Mouse (Mus musculus) retina, postnatal 7 days (tissue): Measurements from ENCODE around the gene Aldh8a1.

Experiments used
- DNase-seq: peaks from one replicate; pipeline ENCODE4 v3.0.0-alpha.2; 2012; ENCODE audit warnings: low read depth, low spot score

Gene Aldh8a1

DNA sequence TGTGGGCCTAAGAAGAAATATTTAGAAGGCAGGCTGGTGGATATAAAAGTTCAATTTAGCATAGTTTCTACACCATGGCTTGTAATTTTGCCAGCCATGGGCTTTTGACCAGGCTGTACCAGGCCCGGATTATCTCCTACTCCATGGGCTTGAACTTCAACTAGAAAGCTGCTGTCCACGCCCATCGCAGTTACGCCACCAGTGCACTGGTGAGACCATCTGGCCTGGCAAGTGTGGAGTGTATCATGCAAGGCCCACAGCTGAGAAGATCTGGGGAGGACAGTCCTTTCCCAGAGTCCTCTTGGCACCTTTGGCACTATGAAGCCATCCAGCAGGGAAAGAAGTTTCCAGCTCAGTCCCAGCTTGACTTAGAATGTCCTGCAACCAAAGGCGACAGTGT, 39.1 kb downstream of the Aldh8a1 start:
- no peak for DNase-seq

DNA sequence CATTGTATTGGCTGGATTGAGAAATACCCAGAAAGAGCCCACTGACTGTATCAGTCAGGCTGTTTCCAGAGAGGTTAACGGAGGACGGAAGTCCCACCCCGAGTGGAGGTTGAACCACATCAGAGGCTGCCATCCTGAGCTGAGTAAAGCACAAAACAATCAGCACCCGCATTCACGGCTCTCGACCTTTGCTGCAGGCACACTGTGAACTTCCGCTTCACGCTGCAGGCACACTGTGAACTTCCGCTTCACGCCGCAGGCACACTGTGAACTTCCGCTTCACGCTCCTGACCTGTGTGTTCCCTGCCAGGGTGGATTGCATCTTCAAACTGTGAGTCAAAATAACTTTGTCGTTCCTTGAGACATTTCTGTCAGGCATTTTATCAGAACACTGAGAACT, 42.1 kb downstream of the Aldh8a1 start:
- DNase-seq: no peak

DNA sequence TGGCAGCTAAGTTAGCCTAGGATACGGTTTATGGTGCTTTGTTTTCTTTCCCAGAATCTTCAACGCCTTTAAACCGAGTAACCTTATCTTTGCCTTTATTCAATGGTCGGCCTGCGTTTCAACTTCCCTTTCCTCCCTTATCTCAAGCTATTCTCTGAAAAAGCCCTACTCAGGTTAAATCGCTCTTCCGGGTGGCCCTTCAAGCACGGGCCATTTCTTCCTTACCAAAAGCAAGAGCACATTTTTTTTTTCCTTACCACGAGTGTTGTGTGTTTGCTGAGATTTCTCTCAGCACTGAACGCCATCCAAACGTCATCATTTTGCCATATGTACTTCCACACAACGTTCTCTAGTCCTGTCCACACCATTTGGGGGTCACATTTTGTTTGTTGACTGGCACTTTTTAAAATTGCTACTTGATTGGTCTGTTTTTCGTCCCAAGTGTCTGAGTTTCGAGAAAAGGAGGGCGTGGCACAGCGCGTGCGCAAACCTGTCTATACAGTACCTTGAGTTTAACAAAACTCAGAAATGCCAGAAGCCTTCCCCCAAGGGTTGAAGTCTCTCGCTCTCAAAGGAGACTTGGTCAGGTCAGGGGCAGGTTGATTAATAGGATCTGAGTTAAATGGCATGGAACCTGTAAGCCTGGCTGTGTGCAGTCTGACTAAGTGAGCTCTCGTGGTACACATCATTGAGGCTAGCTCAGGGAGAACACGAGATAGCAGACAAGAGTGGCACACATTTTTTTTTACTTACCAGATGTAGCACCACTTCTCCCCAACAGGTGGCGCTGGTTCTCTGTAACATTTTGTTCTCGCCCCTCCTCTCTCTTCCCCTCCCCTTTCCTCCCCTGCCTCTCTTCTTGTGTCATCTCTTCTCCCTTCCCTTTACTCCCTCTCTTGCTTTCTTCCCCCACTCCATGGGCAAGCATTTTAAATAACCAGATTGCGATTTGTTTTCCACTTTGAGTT, 43.6 kb downstream of the Aldh8a1 start:
- peak; percentile 38 for DNase-seq

DNA sequence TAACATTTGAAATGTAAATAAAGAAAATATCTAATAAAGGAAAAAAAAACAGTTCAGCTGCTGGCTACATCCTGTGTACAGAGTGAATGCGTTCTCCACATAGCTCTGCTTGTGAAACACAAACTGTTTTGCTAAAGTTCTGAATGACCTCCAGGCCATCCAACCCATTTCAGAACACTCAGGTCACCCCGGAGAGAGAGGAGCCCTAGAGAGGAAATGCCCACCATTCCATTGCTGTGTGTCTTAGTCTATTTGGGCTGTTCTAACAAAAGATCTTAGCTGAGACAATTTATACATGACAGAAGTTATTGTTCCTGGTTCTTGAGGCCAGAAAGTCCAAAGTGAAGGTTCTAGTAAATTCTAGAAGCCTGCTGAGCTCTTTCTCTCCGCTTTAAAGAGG, 49.4 kb downstream of the Aldh8a1 start:
- no peak for DNase-seq

DNA sequence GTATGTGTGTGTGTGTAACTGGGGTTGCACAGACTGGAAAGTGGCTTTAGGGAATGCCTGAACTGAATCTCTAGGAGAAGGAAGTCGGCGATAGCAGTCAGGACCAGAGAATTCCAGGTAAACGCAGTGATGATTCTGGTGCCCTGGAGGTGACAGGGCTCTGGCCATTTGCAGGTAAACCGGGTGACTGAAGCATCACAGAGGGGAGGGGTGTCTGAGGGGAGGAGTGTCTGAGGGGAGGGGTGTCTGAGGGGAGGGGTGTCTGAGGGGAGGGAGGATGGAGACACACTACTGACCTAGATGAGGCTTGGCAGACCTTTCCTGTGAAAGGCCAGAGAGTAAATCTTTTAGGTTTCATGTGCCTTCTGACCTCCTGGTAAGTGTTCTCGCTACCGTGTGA, 50.9 kb downstream of the Aldh8a1 start:
- DNase-seq: no peak

DNA sequence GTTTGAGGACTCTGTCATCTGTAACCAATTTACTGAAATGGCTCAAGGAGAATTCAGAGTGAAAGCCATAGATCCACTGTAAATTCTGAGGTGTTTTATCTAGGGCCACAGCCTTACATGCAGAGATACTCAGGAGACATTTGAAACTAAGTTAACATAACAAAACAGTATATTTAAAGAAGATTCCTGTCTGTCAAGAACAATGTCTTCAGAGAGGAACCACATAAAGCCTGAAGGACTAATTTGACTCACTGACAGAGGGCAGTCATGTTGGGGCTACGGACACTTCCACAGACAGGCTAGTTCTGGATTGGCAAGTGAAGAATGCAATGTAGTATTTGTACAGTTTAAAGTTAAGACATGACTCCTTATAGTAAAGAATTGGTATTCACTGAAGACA, 62.2 kb downstream of the Aldh8a1 start:
- no peak for DNase-seq

DNA sequence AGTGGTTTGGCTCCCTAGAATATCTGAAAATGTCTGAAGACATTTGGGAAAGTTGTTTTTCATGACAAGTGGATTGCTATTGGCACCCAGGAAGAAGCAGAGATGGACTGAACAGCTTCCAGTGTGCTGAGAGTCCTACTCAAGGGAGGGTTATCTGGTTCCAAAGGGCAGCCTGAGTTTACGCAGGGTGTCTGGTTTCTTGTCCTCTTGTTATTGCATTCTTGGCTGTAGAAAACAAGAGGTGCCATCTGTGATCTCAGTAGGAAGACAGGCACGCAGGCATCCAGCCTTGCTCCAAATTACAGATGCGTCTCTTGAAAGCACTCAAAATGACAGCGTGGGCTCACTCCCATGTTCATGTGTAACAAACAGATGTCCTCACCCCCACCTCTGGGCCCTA, 63.9 kb downstream of the Aldh8a1 start:
- no peak for DNase-seq

DNA sequence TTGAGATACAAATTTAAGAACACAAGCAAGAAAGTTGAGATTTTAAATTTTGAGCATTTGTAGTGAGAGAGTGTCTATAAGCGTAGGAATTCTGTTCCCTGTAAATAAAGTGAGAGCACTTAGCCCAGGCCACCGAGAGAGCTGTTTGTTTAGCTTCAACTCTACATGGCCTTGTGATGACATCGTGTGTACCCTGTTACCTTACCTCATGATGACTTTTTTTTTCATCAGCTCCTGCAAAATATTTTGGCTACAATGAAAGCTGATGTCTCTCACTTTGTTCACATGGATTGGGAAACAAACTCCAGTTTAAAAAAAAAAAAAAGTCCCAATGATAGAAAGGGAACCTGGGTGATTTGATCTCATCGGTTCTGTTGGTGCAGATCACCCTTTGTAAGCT, 64.6 kb downstream of the Aldh8a1 start:
- DNase-seq: no peak

DNA sequence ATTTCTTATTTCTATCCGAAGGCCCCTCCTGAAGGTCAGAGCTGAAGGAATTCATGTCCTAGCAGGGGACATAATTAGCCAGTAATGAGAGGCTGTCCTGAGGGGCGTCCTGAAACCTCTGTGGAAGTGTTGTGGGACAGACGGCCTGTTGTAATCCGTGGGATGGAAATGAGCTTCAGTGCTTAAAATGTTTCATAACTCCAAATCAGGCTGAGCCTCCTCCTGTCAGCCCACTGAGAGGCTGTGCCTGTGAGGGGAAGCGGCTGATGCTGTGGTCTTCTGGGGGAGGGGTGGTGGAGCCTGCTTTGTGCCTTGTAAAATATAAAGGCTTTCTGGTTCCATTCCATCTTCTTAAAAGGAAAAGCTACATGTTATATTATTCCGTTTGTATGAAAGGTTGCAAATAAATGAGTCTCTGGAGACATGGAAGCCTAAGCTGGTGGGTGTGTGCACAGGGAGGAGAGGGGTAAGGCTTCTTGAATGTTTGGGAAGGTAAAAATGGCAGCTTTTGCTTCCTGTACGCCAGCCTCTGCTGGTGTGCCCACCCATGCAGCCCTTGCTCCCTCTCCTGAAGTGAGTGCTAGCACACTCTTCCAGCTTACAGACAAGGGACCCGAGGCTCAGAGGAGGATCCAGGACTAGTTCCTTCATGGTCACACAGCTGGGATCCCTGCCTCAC, 66.7 kb downstream of the Aldh8a1 start:
- no peak for DNase-seq

DNA sequence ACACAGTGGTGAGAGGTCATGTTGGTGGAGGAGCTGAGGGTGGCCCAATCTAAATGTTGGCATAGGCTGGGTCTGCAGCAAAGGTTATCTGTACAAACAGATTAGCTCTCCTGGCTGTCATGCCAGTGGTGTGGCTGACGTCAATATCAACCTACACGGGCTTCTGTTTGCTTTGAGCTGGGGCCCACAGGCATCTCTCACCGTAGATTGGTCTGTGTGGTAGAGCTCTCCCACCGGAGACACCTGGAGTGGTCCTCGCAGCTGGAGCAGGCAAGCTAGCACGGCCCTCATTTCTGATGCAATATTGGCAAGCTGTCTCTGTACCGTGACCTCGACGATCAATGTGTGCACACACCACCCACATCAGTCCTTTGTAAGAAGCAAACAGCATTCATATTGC, 67.3 kb downstream of the Aldh8a1 start:
- DNase-seq: no peak
